Mouse (Mus musculus): ENCODE data around the gene Grik1.

DNA sequence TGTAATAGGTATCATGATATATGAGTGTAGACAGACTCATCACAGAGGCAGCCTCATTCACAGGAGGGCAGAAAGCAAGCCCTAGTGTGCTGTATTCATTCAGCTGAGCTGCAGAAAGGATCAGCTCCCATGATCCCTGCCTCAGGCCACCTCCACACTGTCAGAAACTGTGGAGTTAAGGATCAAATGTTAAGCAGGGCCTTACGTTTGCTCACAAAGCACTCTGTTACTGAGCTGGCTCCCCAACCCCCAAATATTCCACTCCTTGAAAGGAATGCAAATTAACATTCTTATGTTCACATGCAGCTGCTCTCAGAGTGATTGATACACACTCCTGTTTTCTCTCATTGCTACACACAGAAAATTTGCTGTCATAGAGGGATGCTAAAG, 372.9 kb downstream of the Grik1 start:
- no peak for TF ChIP-seq POLR2A (IDR thresholded peaks at IDR 0.05; ENCODE audit: borderline replicate concordance, extremely low read depth, insufficient read depth, insufficient read length, poor library complexity, severe bottlenecking)
- TF ChIP-seq CTCF (IDR thresholded peaks at IDR 0.05; ENCODE audit: borderline replicate concordance, extremely low read depth, insufficient read depth, insufficient read length) = no peak

All from brain, embryonic 14.5 days (tissue).